Mouse (Mus musculus): ENCODE measurements around the gene Dtnb. TPM values are rescaled to one million over a fixed set of nuclear protein-coding genes. Genes with fewer than 3 reads are reported as not detected.

Dtnb gene
- total RNA-seq, 4 experiments from 2014 or later, result 32.0 to 75.4 (median 44.4) TPM

DNA sequence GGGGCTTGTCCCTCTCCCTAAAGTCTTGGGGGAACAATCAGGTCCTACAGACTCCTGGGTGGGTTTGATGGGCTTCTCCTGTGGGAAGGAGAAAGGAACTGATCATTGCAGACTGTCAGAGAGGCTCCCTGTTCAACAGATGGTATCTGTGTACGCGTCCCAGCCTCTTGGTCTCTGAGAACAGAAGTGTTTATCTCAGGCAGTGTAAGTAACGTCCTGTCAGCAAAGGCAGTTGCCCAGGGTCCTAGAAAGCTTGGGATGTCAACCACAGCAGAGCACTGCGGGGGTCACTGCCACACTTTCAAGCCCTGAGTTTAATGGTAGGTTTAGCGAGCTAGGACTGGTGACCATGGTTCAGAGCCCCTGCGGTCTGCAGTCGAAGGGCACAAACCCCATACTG lies 161.1 kb downstream of the Dtnb start:
- no peak for DNase-seq

DNA sequence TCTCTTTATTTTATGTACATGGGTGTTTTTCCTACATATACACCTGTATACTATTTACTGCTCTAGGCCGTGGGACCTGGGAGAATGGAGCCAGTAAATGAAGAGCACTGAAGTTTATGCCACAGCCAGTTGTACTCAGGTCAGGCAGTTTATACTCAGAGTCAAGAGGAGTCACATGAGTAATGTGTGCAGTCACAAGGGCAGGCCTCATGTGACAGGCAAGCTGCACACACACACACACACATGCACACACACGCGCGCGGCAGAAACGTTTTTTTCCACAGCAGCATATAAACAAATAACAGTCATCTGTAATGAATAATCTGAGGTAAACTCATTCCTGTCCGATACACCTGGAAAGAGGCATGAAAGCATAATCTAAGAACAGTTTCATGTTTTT lies 164.8 kb downstream of the Dtnb start:
- no peak for DNase-seq

DNA sequence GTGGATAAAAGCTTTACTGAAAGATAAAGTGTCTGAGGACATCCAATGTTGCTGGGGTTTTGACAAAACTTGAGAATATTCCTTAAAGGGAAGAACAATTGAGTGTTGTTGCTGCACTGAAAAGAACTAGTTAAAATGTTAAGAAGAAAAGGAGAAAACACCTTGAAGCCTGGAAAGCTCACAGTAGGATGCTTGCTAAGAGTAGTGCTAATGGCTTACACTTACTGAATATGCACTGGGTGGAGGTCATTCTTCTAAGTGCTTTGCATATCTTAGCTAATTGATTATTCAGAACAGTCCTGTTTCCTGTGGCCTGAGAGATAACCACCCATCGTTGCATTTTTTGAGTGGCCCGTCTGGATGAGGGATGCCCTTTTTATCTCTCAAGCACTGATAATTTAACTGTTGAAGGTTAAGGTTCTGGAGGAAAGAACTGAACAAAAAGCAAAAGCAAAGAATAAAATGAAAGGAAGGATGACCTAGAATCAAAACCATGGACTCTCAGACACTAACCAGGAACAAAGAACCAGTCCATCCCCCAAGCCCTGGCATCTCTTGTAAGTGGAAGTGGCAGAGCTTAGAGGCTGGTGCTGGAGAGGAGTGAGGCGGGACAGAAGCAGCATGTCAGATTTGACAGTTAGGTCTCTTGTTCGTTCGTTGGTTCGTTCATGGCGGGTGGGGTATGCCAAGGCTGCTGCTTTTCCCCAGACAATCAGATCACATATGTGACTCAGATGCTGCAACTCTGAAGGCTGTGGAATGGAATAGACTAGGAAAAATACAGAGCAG lies 166.8 kb downstream of the Dtnb start:
- DNase-seq, result no peak

DNA sequence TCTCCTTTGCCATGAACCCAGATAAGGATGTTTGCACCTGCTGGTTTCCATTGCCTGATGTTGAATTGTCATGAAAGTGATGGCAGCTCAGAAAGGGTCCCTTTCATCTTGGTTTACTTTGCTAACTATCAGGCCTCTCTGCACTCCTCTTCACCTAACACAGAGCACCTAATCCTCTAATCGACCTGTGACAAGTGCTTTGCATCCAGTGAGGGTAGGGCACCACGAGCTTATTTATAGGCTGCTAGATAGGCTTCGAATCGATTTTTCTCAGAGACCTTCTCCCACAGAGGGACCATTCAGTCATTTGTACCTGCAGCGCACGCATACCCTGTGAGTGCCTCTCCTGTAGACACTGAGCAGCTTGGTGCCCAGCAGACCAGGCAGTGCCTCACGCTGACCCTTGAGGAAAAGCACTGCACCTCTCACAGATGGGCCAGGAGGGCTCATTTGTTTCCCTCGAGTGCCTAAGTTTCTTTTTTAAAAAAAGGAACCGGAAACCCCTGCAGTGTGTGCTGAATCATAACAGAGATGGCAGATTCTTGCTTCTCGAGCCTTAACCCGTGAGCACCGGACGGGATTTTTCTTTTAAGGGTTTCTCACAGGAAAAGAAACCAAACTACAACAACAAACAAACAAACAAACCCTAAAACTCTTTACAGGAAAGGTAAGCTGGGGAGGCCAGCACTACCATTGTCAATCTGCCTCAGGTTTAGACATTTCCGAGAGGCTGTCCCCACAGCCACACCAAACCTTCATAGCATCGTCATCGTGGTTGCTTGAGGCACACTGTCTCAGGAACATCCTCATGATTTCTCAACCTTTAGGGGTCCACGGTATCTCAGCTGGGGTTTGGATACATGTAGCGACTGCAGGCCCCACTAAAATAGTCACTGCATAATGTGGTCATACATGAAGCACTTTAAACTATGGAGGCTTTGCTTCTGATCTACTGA lies 167.8 kb downstream of the Dtnb start:
- no peak for DNase-seq

DNA sequence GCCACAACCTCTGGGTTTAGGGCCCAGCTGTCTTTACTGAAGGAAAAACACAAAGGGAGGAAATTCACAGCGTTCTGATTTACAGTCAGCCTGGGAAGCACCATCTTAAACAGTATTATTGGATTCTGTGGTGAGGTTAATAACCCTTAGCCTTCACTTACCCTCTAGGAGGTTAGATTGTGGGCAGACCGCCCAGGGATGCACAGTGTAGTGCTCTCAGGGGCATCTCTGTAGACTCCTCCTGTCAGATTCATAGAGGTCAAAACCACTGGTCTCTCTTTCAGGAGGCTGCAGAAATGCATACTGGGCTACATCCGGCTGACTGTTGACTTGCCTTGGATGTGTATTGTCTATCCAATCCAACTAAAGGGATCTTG lies 168.5 kb downstream of the Dtnb start:
- no peak for DNase-seq

DNA sequence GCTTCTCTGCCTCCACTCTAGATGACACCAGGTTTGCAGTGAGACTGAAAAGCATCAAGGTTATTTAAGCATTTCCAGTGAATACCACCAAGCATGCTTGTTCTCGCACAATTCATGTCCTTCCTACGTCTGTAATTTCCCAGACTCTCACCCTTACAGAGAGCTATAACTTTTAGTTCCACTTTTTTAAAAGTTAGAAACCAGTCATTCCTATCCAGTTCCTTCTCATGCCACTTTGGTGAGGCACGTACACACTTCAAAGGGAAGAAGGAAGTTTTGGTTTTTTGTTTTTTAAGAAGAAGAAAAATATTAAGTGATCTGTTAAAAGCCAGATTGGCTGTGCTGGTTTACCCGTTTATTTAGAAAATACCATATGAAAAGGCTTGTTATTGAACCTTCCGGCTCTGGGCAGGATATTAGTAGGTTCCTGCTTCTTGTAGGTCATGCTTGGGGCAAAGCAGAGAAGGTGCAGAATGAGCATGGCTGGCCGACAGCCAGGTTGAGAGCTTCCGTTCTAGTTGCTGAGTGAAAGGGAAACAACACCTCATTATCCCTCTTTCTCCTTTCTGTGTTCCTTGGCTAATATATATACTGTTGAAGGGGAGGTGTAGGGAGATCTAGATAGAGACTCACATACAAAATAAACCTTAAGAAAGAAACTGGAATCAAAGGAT lies 173.4 kb downstream of the Dtnb start:
- DNase-seq, result no peak

DNA sequence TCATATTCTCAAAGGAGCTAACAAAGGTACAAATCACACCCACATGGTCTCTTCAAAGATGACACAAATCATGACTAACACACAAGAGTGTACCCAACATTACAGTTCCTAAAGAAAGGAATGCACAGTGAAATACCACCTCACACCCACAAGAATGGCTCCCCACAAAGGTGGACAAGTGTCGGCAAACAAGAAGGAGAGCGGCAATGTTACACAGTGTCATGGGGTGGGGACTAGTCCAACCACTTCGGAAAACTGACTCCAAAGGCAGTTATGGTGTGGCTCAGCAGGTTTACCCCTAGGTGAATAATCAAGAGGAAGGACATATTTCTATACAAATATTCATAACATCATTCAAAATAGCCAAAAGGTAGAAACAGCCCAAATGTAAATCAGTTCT lies 174.2 kb downstream of the Dtnb start:
- DNase-seq, result no peak

DNA sequence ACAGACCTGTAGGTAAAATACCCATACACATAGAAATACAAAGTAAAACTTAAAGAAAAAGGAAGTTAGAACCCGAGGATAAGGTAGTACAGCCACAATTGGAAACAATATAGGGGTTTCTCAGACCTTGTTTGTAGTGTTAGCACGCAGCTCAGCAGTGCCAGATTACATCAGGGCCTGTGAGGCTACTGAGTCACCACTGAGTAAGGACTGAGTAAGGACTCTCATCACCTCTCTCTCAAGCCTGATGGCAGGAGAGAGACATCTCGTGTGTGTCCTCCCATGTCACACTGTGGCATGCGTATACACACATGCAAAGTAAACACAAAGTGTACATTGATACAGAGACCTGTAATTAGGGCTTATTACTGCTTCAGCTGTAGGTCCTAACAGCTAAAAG lies 175.4 kb downstream of the Dtnb start:
- no peak for DNase-seq

DNA sequence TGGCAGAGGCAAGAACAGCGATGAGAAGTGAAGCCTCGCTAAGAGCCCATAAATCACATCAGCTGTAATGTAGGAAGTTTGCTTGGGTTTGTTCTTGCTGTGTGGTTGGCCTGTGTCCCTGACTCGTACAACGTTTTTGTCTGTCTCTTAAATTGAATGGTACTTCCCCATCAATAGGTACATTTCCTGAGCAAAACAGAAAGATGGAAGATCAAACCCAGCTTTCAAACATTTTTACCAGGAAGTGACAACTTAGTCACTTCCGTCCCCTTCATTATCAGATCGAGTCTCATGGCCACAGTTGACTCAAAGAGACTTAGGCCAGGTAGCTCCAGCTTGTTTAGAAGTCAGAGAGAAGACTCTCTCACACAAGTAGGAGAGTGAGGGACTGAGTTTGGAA lies 183.3 kb downstream of the Dtnb start:
- no peak for DNase-seq

DNA sequence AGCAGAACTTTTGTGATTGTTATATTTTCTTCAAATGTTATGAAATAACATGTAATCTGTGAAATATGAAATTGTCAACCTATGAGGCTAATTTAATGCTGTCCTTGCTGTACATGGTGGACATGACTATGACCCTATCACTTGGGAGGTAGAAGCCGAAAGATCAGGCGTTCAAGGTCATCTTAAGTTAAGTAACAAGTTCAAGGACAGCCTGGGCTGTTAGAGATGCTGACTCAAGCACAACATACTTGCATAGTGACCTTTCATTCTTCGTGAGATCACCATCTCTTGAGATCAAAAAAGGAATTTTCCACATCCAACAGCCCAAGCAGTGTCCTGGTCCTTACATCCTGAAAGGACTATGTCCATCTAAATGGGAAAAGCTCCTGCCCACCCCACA lies 184.0 kb downstream of the Dtnb start:
- DNase-seq, result peak; percentile 34

DNA sequence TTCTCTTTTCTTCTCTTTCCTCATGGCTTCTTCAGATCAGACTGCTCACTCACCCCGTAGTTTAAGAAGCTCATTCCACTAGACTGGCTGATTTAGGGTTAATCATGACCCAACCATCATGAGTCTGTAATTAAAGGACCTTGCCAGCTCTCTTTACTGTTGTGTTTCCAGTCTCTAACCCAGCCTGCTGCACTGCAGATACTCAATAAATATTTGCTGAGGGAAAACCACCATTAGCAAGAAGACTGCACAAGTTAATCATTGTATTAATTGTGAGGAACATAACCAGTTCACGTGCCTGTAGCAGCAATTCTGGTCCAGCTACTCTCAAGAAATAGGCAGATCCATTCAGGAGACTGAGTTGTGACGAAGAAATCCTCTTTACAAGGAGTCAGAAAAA lies 185.9 kb downstream of the Dtnb start:
- DNase-seq, result no peak

DNA sequence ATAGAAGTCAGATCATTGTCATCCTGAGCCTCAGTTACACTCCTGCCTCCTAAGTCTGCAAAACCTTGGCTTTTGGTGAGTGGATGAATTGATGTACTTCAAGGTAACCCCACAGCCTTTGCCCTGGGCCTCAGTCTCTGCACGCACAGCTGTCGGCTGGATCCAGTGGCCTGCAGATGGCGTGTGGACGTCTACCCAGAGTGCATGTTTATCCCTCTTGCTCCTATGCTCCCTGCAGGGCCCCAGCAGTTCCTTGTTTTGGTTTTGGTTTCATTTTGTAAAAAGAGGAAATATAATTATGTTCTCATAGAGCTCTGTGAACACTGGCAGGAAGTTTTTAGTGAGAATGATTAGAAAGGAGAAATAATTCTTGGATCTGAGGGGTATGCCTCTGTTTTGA lies 187.2 kb downstream of the Dtnb start:
- peak; percentile 44 for DNase-seq

DNA sequence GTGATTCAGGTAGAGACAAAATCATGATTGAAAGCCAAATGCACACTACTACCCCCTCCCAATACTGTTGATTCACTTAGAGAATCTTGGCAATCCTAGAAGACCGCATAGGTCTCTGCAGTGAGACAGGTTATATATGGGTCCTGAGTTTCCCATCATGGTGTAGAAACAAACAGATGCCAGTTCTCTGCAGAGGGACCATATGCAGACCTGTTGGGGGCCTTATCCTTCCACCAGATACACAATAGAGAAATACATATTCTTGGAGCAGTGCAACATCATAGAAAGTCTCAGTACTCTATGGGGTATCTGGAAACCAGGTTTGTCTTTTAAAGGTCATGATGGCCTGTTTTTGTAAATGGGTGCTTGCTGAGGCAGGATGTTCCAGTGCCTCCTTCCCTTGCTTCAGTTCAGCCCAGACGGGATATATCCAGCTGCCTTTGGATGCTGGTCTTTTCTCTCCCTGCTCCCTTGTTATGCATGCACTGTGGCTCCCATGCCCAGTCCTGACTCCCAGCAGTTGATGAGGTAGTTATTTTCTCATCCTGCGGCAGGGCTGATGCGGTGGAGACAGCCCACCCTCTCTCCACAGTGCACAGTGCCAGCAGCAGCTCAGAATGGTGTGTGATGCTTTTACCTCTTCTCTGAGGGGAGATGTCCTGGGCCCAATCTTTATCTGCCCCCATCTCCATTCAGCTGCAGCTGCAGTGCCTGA lies 188.9 kb downstream of the Dtnb start:
- DNase-seq, result no peak

DNA sequence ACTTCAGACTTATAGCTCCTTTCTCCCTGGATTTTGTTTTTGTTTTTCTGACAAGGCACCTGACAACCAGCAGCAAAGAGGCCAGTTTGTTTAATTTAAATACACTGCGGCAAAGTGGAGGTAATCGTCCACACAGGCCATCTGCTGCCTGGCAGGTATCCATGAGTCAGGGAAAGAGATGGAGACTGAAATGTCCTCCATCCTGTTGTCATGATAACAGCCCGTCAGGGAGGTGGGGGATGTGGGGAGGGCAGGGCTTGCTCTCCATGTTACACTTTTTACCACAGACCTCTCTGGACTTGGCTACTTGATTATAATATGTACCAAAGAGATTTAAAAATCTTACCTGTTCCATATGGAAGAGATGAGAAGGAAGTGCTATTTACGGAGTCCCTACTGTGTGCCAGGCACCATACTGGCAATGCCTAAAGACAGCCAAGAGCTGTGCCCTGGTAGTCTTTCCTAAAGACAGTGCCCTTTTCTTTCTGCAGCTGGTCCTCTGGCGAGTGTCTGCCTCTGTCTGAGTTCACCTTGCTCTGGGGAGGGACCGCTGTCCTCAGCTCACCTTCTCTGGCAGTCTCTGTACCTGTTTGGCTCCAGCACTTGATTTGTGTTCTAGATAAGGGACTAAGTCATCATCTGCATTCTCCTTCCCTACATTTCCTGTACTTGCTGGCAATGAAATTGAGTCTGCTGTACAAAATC lies 189.6 kb downstream of the Dtnb start:
- no peak for DNase-seq

DNA sequence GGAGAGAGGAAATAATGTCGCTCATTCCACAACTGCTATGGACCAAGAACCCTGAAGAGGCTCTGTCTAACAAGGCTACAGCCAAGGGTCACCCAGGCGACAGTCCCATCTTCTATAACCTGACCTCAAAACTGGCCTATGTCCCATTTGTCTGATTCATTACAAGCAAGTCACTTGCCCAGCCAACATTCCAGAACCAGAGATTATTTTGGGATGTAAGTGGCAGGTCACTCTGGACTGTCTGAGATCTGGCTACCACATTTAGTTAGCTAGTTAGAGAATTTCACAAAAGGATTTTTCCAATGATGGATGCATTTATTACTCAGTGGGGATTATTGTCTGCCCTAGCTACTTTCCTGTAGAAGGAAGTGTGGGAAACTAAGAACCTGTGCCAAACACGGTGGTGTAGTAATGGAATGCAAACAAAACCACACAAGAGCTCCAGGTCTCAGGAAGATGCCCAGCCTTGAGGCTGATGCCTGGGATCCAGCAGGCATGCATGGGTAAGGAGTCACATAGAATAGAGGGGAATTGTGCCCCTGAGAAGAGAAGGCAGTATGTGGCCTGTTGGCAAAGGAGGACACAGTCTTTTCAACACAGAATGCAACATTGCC lies 192.1 kb downstream of the Dtnb start:
- DNase-seq, result no peak

DNA sequence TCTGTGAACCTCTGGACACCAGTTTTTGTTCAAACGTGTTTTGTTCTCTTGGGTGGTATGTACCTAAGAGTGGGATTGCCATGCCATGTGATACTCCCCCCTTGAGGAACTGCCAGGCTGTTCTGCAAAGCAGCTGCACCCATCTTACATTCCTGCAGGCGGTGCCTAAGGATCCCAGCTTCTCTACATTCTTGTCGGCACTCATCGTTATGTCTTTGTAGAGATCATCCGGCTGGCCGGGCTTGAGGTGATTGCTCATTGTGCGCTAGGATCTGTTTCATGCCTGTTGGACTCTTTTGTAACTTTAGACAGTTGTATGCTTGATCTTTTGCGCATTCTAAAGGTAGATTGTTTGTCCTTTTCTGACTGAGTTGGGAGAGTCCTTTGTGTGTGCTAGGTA lies 195.2 kb downstream of the Dtnb start:
- no peak for DNase-seq

DNA sequence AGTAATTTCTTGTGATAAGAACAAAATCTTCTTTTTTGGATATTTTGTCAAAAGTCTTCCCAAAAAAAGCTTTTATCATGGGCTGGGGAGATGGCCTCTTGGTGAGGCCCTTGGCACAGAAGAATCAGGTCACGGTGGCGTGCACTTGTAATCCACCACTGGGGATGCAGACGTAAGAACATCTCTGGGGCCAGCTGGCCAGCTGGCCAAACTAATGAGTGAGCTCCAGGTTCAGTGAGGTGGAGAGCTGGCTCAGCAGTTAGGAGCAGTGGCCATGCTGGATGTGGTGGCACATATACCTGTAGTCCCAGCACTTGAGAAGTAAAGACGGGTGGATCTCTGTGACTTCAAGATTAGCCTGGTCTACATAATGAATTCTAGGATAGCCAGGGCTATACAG lies 196.2 kb downstream of the Dtnb start:
- DNase-seq, result no peak

DNA sequence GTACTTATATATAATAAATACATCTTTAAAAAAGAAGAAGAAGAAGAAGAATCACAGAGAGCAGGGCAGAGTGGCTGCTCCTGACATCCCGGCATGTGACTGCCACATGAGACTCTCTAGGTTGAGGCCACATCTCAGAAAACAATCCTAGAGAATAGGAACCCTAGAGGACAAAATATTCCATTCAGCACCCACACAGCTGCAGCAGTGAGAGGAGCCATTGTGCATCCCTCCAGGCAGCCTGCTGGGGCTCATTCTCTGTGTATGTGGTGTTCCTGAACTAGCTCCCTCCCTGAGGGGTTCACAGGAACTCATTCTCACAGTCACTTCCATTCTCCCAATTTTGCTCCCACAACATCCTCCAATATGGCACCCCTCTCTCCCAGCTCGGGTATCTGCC lies 198.4 kb downstream of the Dtnb start:
- no peak for DNase-seq

DNA sequence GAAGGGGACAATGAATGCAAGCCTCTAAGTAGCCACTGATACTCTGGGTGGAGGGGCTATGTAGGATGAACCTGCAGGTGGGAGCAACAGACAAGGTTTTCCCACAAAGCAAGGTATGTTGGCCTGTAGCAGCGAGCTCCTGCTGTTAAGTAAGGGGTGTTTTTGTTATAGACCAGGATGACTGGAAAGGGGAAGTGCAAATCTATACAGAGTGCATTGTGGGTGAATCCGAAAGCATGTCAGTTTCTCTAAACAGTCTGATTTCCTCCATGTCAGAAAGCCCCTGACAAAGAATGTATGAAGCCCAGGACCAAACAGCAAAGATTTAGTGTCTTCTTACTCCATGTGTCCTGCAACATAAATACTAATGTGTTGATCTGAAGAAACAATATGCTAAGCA lies 198.9 kb downstream of the Dtnb start:
- no peak for DNase-seq

DNA sequence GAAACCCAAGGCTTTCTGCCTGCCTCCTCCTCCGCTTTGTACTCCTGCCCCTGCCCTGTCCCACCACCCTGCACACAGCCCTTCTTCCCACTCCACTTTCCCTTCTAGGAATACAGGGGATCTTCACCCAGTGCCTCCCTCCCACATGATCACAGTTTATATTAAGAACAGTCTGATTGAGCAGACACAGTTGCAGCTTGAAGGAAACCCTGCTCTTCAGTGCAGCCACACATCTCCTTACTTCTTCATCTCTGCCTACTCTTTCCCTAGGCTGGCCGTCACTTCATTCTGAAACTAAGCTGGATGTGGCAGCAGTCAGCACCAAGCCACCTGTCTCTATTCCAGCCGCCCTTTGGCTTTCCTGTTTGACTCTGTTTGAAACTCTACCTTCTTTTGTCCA lies 201.5 kb downstream of the Dtnb start:
- no peak for DNase-seq

DNA sequence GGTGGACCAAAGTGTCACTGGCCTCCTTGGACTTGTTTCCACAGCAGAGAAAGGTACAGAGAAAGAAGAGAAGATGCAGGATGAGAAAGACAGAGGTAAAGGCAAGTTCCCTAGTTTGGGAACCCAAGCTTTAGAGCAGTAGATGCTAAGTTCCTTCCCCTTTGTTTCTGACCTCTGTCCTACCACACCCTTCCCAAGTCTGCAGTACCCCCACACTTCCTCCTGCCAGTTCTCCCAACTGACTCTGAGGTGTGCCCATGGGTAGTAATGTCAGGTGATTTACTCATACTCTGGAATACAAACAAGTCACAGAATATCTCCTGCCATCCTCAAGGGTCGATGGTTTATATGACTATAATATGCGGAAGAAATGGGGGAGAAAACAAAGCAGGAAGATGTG lies 203.8 kb downstream of the Dtnb start:
- no peak for DNase-seq

DNA sequence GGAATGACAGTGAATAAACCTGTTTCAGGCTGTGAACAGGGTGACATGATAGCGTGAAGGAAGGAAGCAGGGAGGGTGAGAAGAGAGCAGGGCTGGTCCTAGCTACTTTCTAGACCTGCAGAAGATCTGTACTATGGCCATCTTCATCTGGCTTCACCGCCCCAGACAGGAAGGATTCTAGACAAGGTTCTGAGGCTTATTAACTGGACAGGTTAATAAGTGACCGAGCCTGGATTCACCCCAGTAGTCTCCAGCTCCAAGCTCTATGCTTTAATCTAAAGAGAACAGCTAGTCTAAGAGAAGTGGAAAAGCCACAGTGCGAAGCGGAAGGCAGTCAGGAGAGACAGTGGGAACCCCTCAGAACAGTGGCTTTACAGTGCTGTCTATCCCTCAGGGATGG lies 205.5 kb downstream of the Dtnb start:
- DNase-seq, result no peak
